Mouse (Mus musculus) right cerebral cortex, postnatal 36 days (tissue): ENCODE measurements around the gene Chrm4.

Experiments
- DNase-seq, 2 experiments: peaks; one replicate each; pipeline ENCODE4 v3.0.0; 2022; ENCODE audit warnings: low spot score in 2 of 2, mixed read lengths in 1 of 2

Gene Chrm4

DNA sequence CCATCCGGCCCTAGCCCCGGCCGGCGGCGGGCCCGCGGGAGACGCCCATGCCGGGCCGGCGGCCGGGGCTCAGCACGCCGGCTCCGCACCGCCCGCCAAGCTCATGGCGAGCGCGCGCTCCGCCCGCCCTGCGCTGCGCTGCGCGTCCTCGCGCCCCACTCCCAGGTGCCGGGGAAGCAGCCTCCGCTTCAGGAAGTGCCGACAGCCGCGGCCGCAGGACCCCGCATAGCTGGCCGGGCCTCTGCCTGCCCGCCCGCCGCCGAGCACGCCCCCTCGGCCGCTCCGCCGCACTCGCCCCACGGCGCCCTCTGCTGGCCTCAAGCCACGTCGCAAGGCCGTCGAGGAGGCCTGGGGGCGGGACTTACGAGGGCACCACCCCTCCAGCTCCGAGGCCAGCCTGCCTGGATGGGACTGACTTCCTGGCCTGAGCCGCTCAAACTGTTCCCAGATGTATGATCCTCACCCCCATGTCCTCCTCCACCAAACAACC is 36.4 kb downstream of the Chrm4 start:
- DNase-seq = peak; percentile 87 to 91

DNA sequence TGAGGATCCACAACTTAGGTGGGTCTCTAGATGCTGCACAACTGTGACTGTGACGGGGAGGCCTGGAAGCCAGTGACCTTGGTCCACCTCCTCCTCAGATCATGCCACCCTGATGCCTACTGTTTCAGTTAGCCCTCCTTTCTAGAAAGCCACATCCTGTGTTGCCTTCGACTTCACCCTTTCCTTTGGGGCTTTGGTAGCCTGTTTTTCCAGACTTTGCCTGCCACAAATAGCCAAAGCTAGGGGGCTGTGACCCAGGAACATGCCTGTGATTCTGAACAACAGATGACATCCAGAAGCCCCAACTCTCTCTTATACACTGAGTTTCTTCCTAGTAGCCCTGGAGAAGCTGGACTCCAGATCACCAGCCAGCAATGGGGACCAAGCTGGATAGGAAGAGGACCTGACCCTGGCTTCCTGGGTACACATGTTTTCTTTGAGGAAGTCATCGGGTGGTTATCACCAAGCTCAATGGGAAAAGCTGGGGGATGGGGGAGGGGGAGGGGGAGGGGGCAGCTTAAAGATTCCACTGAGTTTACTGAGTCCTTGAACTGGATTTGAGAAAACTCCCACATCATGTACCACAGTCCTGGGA is 37.7 kb downstream of the Chrm4 start:
- DNase-seq = no peak

DNA sequence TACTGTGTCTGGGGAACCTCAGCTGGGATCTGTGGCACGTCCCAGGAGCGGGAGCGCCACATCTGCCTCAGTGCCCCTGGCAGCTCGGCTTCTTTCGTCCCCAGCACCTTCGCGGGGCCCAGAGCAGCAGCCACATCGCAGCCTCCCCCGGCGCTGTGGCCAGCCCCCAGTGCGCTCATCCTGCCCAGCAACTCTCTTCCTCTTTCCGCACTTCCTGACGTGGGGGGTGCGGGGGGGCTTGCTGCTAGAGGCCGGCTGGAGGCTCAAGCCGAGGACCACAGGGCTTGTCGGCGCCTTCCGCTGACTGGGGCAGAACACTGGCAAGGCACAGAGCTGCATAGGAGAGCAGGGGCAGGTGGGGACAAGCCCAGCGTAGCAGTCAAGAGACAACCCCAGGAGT is 38.4 kb downstream of the Chrm4 start:
- no peak for DNase-seq

- no peak for DNase-seq
Measured at GRCm38 (mm10) chr2:91966367-91966766, 39.3 kb downstream of the Chrm4 start.

DNA sequence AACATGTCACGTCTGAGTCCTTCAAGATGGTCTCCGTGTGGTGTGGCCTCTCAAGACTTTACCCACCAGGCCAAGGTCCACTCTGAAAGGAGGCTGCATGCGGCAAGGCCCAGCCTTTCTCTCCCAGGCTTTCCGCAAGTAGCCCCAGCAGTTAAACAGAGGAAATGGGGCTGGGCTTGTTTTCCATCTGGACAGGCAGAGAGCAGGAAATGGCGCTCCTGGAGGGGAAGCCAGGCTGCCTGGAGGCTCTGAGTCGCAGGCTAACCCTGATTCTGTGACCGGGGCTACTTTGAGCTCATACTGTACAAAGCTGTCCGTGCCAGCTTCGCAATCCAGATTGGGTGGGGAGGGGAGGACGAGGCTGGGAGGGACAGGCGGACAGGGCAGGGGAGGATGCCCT is 40.9 kb downstream of the Chrm4 start:
- no peak for DNase-seq

DNA sequence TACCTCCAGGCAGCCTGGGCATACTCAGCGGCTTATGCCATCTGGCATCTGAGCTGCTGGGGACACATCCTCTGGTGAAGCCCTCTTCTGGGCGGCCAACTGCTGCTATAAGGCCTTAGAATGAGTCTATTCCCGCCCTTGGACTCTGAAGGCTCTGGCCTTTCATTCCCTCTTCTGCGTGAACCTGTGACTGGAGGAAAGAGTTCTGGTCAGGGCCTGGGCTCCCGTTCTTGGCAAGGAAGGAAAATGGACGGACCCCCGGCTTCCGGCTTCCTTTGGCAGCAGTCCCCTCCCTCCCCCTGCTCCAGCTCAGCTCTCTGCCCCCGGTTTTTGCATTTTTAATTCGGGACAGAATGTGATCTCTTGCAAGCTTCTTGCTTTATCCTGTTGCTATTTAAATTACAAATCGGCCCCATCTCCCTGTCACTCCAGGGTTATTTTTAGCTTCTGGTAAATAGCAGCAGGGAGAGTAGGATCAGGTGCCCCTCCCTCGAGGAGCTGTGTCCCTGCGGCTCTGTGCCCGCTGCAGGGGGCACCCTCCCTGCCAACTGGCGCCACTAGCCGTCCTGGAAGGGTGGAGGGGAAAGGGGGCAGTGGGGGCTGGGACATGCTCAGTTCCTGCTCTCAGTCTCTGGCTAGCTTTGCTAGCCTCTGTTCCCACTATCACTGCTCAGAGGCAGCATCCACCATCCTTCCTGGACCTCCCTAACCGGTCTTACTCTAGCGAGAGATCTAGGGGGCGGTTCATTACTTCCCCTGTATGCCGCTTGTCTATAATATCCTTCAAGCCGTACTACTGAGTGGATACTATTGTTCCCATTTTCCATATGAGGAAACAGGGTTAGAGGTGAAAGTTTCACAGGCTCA is 44.4 kb downstream of the Chrm4 start:
- peak in 1 of 2 experiments; percentile 78 for DNase-seq

GRCm38 (mm10) chr2:91972121-91972566 is 45.1 kb downstream of the Chrm4 start:
- DNase-seq = no peak

GRCm38 (mm10) chr2:91973416-91974135 is 46.5 kb downstream of the Chrm4 start:
- DNase-seq = peak in 1 of 2 experiments; percentile 41

GRCm38 (mm10) chr2:91975581-91976541 is 48.8 kb downstream of the Chrm4 start, which contains the start of gene Dgkz:
Dgkz (minus strand) TSS chr2:91975864.
- no peak for DNase-seq

DNA sequence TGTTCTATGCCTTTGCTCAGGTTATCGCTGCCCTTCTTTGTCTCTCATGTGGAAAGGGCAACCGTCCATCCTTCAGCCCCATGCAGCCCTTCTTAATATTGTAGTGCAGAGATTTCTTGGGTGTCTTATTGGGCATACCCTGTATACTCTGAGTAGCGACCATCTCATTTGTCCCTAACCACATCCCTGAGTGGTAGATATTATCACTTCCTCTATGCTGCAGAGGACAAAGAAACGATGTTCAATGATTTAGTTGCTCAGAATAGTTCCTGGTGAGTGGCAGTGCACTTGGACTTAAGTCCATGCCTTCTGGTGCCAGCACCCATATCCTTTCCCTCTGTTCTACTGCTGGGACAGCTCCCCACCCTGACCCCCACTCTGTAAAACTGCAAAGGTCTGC is 50.9 kb downstream of the Chrm4 start:
- no peak for DNase-seq
